7 mouse cellular contexts compared by ENCODE assay signal in the genomic region with DNA sequence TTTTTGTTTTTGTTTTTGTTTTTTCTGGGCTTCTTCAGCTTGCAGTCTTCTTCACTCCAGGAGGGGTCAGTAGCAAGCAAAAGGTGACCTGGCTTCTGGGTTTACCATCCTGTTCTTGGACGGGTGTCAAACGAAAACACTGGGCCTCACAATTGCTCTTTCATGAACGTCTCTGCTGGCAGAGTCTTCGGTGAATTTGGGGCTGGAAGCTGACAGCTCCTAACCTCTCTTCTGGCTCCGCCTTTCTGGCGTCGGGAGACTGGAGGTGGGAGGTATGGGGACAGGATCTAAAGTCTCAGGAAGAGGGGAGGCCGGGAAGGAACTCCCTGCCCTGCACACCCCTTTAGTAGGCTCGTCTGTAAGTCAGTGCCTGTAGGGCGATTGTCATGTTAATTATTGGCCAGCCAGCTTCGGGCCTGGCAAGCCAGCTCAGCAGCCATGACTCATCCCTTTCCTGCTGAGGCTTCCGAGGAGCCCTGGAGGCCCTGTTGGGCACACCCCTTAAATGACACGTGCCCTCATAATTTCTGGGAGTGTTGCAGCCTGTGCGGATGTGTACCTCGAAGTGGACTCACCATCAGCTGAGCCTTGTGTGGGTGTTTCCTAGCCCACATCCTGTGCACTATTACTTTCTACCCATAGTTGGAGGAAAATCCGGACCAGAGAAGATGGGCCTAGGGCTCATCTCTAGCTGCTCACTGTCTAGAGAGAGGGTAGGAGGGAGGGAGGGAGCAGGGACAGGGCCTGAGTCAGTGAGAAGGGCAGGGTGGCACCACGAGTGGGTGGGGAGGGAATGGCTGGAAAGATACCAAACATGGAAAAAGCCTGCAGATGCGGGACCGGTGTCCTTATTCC.
DNase-seq lines count a peak whose midpoint lies in the region; ATAC-seq and TF ChIP-seq lines count a peak whose summit lies in the region.

No protein-coding gene starts in this region.

- H3K27ac ChIP-seq in forebrain, embryonic 11.5 days (ENCODE audit: low read depth, low read length): no peak overlapping the region
- H3K27ac ChIP-seq in lung, postnatal 0 days (ENCODE audit: low read length): 0 out of 2 replicates have a peak overlapping the region, but pooled peaks have one; percentile 5

- 0 out of 2 replicates have a peak, but pooled peaks cover 2% of the 10 kb centered on the region for H3K4me1 ChIP-seq in forebrain, embryonic 11.5 days (replicated peaks; ENCODE audit: control insufficient read depth, insufficient read depth, low read length)
- no peaks in the 10 kb centered on the region for H3K4me1 ChIP-seq in lung, postnatal 0 days (ENCODE audit: insufficient read depth, low read depth, low read length)

- in situ Hi-C loops in Patski (cut with MboI; ENCODE audit: low pct_unique_long_range_greater_than_20kb): loop anchor here (5.0 kb wide), 1 partner anchor 65 kb away; a partner anchor contains a TSS

- WGBS in forebrain, embryonic 11.5 days: 16% methylated on average over 19 of the region's 19 CpGs
- 10% methylated on average over 19 of the region's 19 CpGs for WGBS in large intestine, adult 2 months
- 20% methylated on average over 19 of the region's 19 CpGs for WGBS in lung, postnatal 0 days

- intact Hi-C loops in heart, postnatal 25 days (cut with DNase I): loop anchor here (2.0 to 5.0 kb wide), 2 partner anchors 65 to 161 kb away; a partner anchor contains a TSS

- H3K27me3 ChIP-seq in Patski: no peaks in the 10 kb centered on the region
- no peaks in the 10 kb centered on the region for H3K27me3 ChIP-seq in forebrain, embryonic 11.5 days (ENCODE audit: control insufficient read depth, insufficient read depth, low read length)
- H3K27me3 ChIP-seq in lung, postnatal 0 days (replicated peaks; ENCODE audit: insufficient read depth, low read length): no peaks in the 10 kb centered on the region

- no peak for TF ChIP-seq EP300 in lung, postnatal 0 days (IDR thresholded peaks at IDR 0.05)

- H3K4me3 ChIP-seq in forebrain, embryonic 11.5 days (ENCODE audit: low read depth, low read length): no peak overlapping the region
- H3K4me3 ChIP-seq in lung, postnatal 0 days (ENCODE audit: low read depth, low read length): no peak overlapping the region

- DNase-seq in Patski (ENCODE audit: low read depth, low spot score): peak; percentile 95
- DNase-seq in c-Kit-positive CD71-positive TER-119-positive erythroid progenitor cells, embryonic 14.5 days (ENCODE audit: low spot score): peak; percentile 31
- no peak for DNase-seq in forebrain, embryonic 11.5 days (ENCODE audit: low spot score)
- peak; percentile 65 for DNase-seq in heart, postnatal 25 days (ENCODE audit: low spot score)
- peak; percentile 89 for DNase-seq in large intestine, adult 2 months (ENCODE audit: low read depth, low spot score)
- peak; percentile 71 for DNase-seq in lung, postnatal 0 days (ENCODE audit: low spot score)
- peak; percentile 39 for DNase-seq in ovary, postnatal 14 days (ENCODE audit: low spot score)

- TF ChIP-seq CTCF in Patski (IDR thresholded peaks at IDR 0.05): peak; percentile 81
- peak; percentile 50 for TF ChIP-seq CTCF in lung, postnatal 0 days (IDR thresholded peaks at IDR 0.05)

- peak; percentile 99 for ATAC-seq in Patski
- ATAC-seq in forebrain, embryonic 11.5 days (replicated peaks; ENCODE audit: low FRiP score): peak; percentile 67
- peak; percentile 90 for ATAC-seq in lung, postnatal 0 days

- POLR2A ChIA-PET in Patski (lab: Charles Lee): interaction anchor here (0.5 to 1.0 kb wide), 3 partner anchors 155 to 763 kb away, joined by 3 to 6 read pairs (median 3); no protein-coding TSS in a partner anchor

- no peaks in the 10 kb centered on the region for H3K36me3 ChIP-seq in forebrain, embryonic 11.5 days (ENCODE audit: control insufficient read depth, insufficient read depth, low read length)
- no peaks in the 10 kb centered on the region for H3K36me3 ChIP-seq in lung, postnatal 0 days (ENCODE audit: insufficient read depth, low read length)

- no peak overlapping the region; the same call in 1 of the 2 replicates for H3K9ac ChIP-seq in forebrain, embryonic 11.5 days (ENCODE audit: low read length)
- 0 out of 2 replicates have a peak overlapping the region, but pooled peaks have one; percentile 23 for H3K9ac ChIP-seq in lung, postnatal 0 days (replicated peaks; ENCODE audit: low read depth)

- no peaks in the 10 kb centered on the region for H3K9me3 ChIP-seq in forebrain, embryonic 11.5 days (ENCODE audit: control insufficient read depth, low read length)
- no peaks in the 10 kb centered on the region for H3K9me3 ChIP-seq in lung, postnatal 0 days (ENCODE audit: low read length)

- CTCF ChIA-PET in Patski (lab: Charles Lee): interaction anchor here (0.8 to 2.8 kb wide), 10 partner anchors 8 to 168 kb away, joined by 3 to 22 read pairs (median 4); no protein-coding TSS in a partner anchor

- H3K4me2 ChIP-seq in forebrain, embryonic 11.5 days (ENCODE audit: low read depth, low read length, severe bottlenecking): peak overlapping the region; percentile 3; the same call in 1 of the 2 replicates
- peak overlapping the region; percentile 36; the same call in 1 of the 2 replicates for H3K4me2 ChIP-seq in lung, postnatal 0 days (replicated peaks; ENCODE audit: low read depth, low read length)
